Comparison of ENCODE assay signal across 7 mouse cellular contexts in genomic region chr16:28753124-28753917, GRCm38 (mm10). TPM values are rescaled to one million over a fixed set of nuclear protein-coding genes. Genes with fewer than 3 reads are reported as not detected.
DNase-seq lines count a peak whose midpoint lies in the region; ATAC-seq and TF ChIP-seq lines count a peak whose summit lies in the region.

No protein-coding gene starts in this region.

- H3K27ac ChIP-seq in embryonic facial prominence, embryonic 12.5 days, result no peak overlapping the region
- H3K27ac ChIP-seq in heart, embryonic 11.5 days (ENCODE audit: low read depth, low read length), result no peak overlapping the region
- H3K27ac ChIP-seq in kidney, embryonic 14.5 days (ENCODE audit: low read depth, low read length), result no peak overlapping the region
- H3K27ac ChIP-seq in limb, embryonic 11.5 days (replicated peaks; ENCODE audit: low read depth, low read length), result no peak overlapping the region
- peak overlapping the region; percentile 76 for H3K27ac ChIP-seq in neural tube, embryonic 14.5 days (ENCODE audit: low read depth, low read length)

- DNase-seq in brain, embryonic 14.5 days (ENCODE audit: low read depth), result peak; percentile 98
- DNase-seq in limb, embryonic 11.5 days (ENCODE audit: low spot score), result peak; percentile 92
- DNase-seq in urinary bladder, postnatal 25 days (ENCODE audit: low spot score), result peak; percentile 31

- H3K9me3 ChIP-seq in embryonic facial prominence, embryonic 12.5 days, result no peaks in the 10 kb centered on the region
- H3K9me3 ChIP-seq in heart, embryonic 11.5 days (replicated peaks; ENCODE audit: control insufficient read depth, low read length), result no peaks in the 10 kb centered on the region
- H3K9me3 ChIP-seq in kidney, embryonic 14.5 days (ENCODE audit: control insufficient read depth, low read length), result no peaks in the 10 kb centered on the region
- H3K9me3 ChIP-seq in limb, embryonic 11.5 days (ENCODE audit: control insufficient read depth, low read length), result no peaks in the 10 kb centered on the region
- H3K9me3 ChIP-seq in neural tube, embryonic 14.5 days (ENCODE audit: control insufficient read depth, low read length), result no peaks in the 10 kb centered on the region

- peak; percentile 97 for ATAC-seq in embryonic facial prominence, embryonic 12.5 days (ENCODE audit: insufficient number of reproducible peaks, insufficient read depth, low FRiP score, low TSS enrichment)
- ATAC-seq in heart, embryonic 11.5 days (replicated peaks; ENCODE audit: insufficient number of reproducible peaks, low FRiP score, low TSS enrichment), result peak; percentile 84
- ATAC-seq in kidney, embryonic 14.5 days (ENCODE audit: low FRiP score, low TSS enrichment), result peak; percentile 98
- peak; percentile 92 for ATAC-seq in limb, embryonic 11.5 days (ENCODE audit: insufficient number of reproducible peaks, low FRiP score, low TSS enrichment, low read depth)
- peak; percentile 97 for ATAC-seq in neural tube, embryonic 14.5 days (ENCODE audit: low read depth)

- no peak for TF ChIP-seq CTCF in brain, embryonic 14.5 days (IDR thresholded peaks at IDR 0.05; ENCODE audit: borderline replicate concordance, extremely low read depth, insufficient read depth, insufficient read length)

- no peaks in the 10 kb centered on the region for H3K27me3 ChIP-seq in embryonic facial prominence, embryonic 12.5 days
- H3K27me3 ChIP-seq in heart, embryonic 11.5 days (ENCODE audit: control insufficient read depth, insufficient read depth, low read length), result no peaks in the 10 kb centered on the region
- H3K27me3 ChIP-seq in kidney, embryonic 14.5 days (ENCODE audit: control insufficient read depth, insufficient read depth, low read length), result 0 out of 2 replicates have a peak, but pooled peaks cover 3% of the 10 kb centered on the region
- H3K27me3 ChIP-seq in limb, embryonic 11.5 days (ENCODE audit: control insufficient read depth, insufficient read depth, low read length), result no peaks in the 10 kb centered on the region
- no peaks in the 10 kb centered on the region for H3K27me3 ChIP-seq in neural tube, embryonic 14.5 days (ENCODE audit: control insufficient read depth, insufficient read depth, low read length)

- no peaks in the 10 kb centered on the region for H3K36me3 ChIP-seq in embryonic facial prominence, embryonic 12.5 days
- no peaks in the 10 kb centered on the region for H3K36me3 ChIP-seq in heart, embryonic 11.5 days (ENCODE audit: control insufficient read depth, insufficient read depth, low read length)
- no peaks in the 10 kb centered on the region for H3K36me3 ChIP-seq in kidney, embryonic 14.5 days (ENCODE audit: control insufficient read depth, insufficient read depth, low read length)
- H3K36me3 ChIP-seq in limb, embryonic 11.5 days (ENCODE audit: control insufficient read depth, insufficient read depth, low read length), result no peaks in the 10 kb centered on the region
- no peaks in the 10 kb centered on the region for H3K36me3 ChIP-seq in neural tube, embryonic 14.5 days (ENCODE audit: control insufficient read depth, insufficient read depth, low read length)

- H3K4me2 ChIP-seq in embryonic facial prominence, embryonic 12.5 days (replicated peaks), result peak overlapping the region; percentile 60
- H3K4me2 ChIP-seq in heart, embryonic 11.5 days, result peak overlapping the region; percentile 79
- peak overlapping the region; percentile 61 for H3K4me2 ChIP-seq in kidney, embryonic 14.5 days (replicated peaks; ENCODE audit: low read depth, low read length)
- H3K4me2 ChIP-seq in limb, embryonic 11.5 days (ENCODE audit: low read depth, severe bottlenecking), result peak overlapping the region; percentile 65
- peak overlapping the region; percentile 82 for H3K4me2 ChIP-seq in neural tube, embryonic 14.5 days (ENCODE audit: low read depth, low read length)

- peak; percentile 30; the same call in 1 of the 2 replicates for TF ChIP-seq POLR2A in brain, embryonic 14.5 days (IDR thresholded peaks at IDR 0.05; ENCODE audit: borderline replicate concordance, extremely low read depth, insufficient read depth, insufficient read length, poor library complexity, severe bottlenecking)

- H3K4me3 ChIP-seq in embryonic facial prominence, embryonic 12.5 days, result peak overlapping the region; percentile 36
- H3K4me3 ChIP-seq in heart, embryonic 11.5 days (ENCODE audit: low read depth, low read length), result peak overlapping the region; percentile 46
- H3K4me3 ChIP-seq in kidney, embryonic 14.5 days (ENCODE audit: low read length), result peak overlapping the region; percentile 29
- peak overlapping the region; percentile 29 for H3K4me3 ChIP-seq in limb, embryonic 11.5 days (ENCODE audit: low read depth, low read length)
- H3K4me3 ChIP-seq in neural tube, embryonic 14.5 days (ENCODE audit: low read depth, low read length), result peak overlapping the region; percentile 56

- H3K4me1 ChIP-seq in embryonic facial prominence, embryonic 12.5 days, result 0 out of 2 replicates have a peak, but pooled peaks cover 4% of the 10 kb centered on the region
- peaks cover 4% of the 10 kb centered on the region; the same call in 1 of the 2 replicates for H3K4me1 ChIP-seq in heart, embryonic 11.5 days (ENCODE audit: control insufficient read depth, insufficient read depth, low read length)
- 0 out of 2 replicates have a peak, but pooled peaks cover 4% of the 10 kb centered on the region for H3K4me1 ChIP-seq in kidney, embryonic 14.5 days (ENCODE audit: control insufficient read depth, insufficient read depth, low read length)
- H3K4me1 ChIP-seq in limb, embryonic 11.5 days (ENCODE audit: control insufficient read depth, insufficient read depth, low read length), result peaks cover 3% of the 10 kb centered on the region; the same call in 1 of the 2 replicates
- no peaks in the 10 kb centered on the region for H3K4me1 ChIP-seq in neural tube, embryonic 14.5 days (ENCODE audit: control insufficient read depth, insufficient read depth, low read length)

- under 1% methylated on average over 33 of the region's 33 CpGs for WGBS in embryonic facial prominence, embryonic 12.5 days
- WGBS in heart, embryonic 11.5 days (ENCODE audit: insufficient replicate concordance), result under 1% methylated on average over 33 of the region's 33 CpGs
- WGBS in kidney, embryonic 14.5 days, result under 1% methylated on average over 33 of the region's 33 CpGs
- under 1% methylated on average over 33 of the region's 33 CpGs for WGBS in limb, embryonic 11.5 days
- WGBS in neural tube, embryonic 14.5 days, result under 1% methylated on average over 33 of the region's 33 CpGs

- peak overlapping the region; percentile 34; the same call in 1 of the 2 replicates for H3K9ac ChIP-seq in embryonic facial prominence, embryonic 12.5 days
- peak overlapping the region; percentile 56 for H3K9ac ChIP-seq in heart, embryonic 11.5 days (ENCODE audit: low read depth, low read length)
- H3K9ac ChIP-seq in kidney, embryonic 14.5 days (ENCODE audit: low read depth, low read length), result peak overlapping the region; percentile 23; the same call in 1 of the 2 replicates
- 0 out of 2 replicates have a peak overlapping the region, but pooled peaks have one; percentile 34 for H3K9ac ChIP-seq in limb, embryonic 11.5 days (ENCODE audit: low read length)
- peak overlapping the region; percentile 53 for H3K9ac ChIP-seq in neural tube, embryonic 14.5 days (replicated peaks; ENCODE audit: low read depth, low read length)

RNA-seq across cellular contexts. Expression of gene Fgf12, which starts 0.5 kb away (rescaled TPM):
- polyA plus RNA-seq in brain, embryonic 14.5 days (2012; rRNA removed), result 10.2 and 18.0 TPM in 2 replicates
- 5.7 and 6.6 TPM in 2 replicates for polyA plus RNA-seq in embryonic facial prominence, embryonic 12.5 days (2016; fragmentation: Nextera tagmentation; extraction: Ambion mirVana)
- 6.7 and 7.8 TPM in 2 replicates for polyA plus RNA-seq in heart, embryonic 11.5 days (2014; fragmentation: Nextera tagmentation; extraction: Ambion mirVana)
- polyA plus RNA-seq in kidney, embryonic 14.5 days (2014; fragmentation: Nextera tagmentation; extraction: Ambion mirVana), result 4.0 and 4.4 TPM in 2 replicates
- 1.0 and 2.5 TPM in 2 replicates for polyA plus RNA-seq in limb, embryonic 11.5 days (2014; fragmentation: Nextera tagmentation; extraction: Ambion mirVana)
- 56.6 and 79.8 TPM in 2 replicates for polyA plus RNA-seq in neural tube, embryonic 14.5 days (2014; fragmentation: Nextera tagmentation; extraction: Ambion mirVana)

Comparison
In these comparisons a context has a peak if more than half of its experiments do, and no peak if none do; other contexts are left out.
1. DNase-seq: peak in every context shown above with its lines; median percentile 98 in brain, embryonic 14.5 days; 92 in limb, embryonic 11.5 days; 31 in urinary bladder, postnatal 25 days.